Mouse (Mus musculus): ENCODE results near the gene Ice2.

DNA sequence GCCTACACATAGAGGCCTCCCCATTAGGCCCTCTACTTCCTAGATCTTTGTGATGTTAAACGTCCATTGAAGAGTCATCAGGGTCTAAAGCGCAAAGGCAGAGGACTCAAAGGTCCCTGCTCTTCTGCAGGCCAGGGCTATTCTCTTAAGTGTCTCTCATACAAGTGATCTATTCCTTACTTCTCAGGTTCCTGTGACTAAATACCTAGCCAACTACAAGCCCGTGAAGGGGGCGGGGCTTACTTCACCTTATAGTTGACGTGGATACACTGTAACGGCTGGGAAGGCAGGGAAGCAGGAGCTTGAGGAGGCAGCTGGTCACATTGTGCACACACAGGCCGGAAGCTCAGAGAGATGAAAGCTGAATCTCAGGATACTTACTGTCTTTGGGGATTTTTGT is 62.2 kb downstream of the Ice2 start:
- TF ChIP-seq GATA1 (IDR thresholded peaks at IDR 0.05; ENCODE audit: low read length): no peak
- TF ChIP-seq TAL1 (IDR thresholded peaks at IDR 0.05; ENCODE audit: low read length): no peak

All from erythroblast, embryonic 14.5 days (primary cell).